Mouse (Mus musculus): Measurements from ENCODE around the gene Sh3pxd2a.

DNA sequence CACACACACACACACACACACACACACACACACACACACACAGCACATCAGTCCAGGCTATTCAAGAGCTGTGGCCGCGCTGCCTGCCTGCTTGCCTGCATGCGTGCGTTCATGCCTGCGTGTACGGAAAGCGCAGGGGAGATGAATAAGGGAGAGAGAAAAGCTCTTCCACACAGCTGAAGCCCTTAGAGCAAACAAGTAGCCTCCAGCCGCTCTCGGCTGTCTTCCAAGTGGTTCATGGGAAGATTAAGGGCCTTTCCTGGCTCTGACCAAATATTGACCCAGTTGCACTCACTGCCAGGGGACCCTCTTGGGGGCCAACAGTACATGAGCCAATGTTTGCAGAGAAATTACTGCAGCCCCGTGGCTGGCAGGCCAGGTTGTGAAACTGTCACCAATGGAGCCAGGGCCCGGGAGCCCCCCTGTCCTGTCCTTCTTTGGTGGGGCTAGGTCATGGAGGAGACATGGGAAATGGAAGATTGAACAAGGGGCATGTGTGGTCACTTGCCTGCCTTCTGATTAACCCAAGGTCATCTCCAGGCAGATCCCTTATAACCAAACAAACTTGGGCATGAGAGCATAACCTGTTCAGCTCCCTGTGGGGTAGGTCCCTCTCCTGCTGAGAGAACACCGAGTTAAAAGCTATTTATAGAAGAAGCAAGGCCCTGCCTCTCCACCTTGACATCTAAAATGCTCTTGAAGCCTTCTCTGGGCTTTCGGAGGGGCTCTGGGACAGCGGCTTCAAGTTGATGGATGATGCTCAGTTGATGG, 42.9 kb downstream of the Sh3pxd2a start:
- no peak for TF ChIP-seq ZKSCAN1 (IDR thresholded peaks at IDR 0.05; ENCODE audit: borderline replicate concordance, low read depth, low read length)
- no peak for TF ChIP-seq MYC (IDR thresholded peaks at IDR 0.05; ENCODE audit: low read depth, low read length)
- no peak for TF ChIP-seq POLR2A (IDR thresholded peaks at IDR 0.05; ENCODE audit: low read depth, low read length)
- TF ChIP-seq RAD21 (IDR thresholded peaks at IDR 0.05; ENCODE audit: low read depth, low read length) = no peak
- TF ChIP-seq CTCF (conservative IDR thresholded peaks at IDR 0.05 in 1 of 2, IDR thresholded peaks at IDR 0.05 in 1 of 2; ENCODE audit: low read depth in 2 of 2, low read length in 2 of 2) = no peak
- TF ChIP-seq SMC3 (IDR thresholded peaks at IDR 0.05; ENCODE audit: low read depth, low read length) = no peak
- no peak for TF ChIP-seq MAFK (IDR thresholded peaks at IDR 0.05; ENCODE audit: insufficient replicate concordance, low read length)
- TF ChIP-seq PAX5 (IDR thresholded peaks at IDR 0.05; ENCODE audit: low read length) = no peak
- no peak for TF ChIP-seq ZC3H11A (IDR thresholded peaks at IDR 0.05; ENCODE audit: low read depth, low read length)
- no peak for TF ChIP-seq MAX (IDR thresholded peaks at IDR 0.05; ENCODE audit: low read length)
- no peak for TF ChIP-seq USF1 (IDR thresholded peaks at IDR 0.05; ENCODE audit: low read depth, low read length)

All from CH12.LX (cell line).